Mouse (Mus musculus) ES-E14 (cell line): Measurements from ENCODE around the gene Arhgap44. TPM values are rescaled to one million over a fixed set of nuclear protein-coding genes. Genes with fewer than 3 reads are reported as not detected.
A peak's percentile ranks its signal among the peaks of the same experiment; 100 is the strongest.

Source experiments
- DNase-seq: peaks from one replicate; pipeline ENCODE4 v3.0.0-alpha.2; 2013; ENCODE audit warnings: low read depth, low spot score
- H3K27ac ChIP-seq: 2 replicates; pipeline ENCODE4 v1.5.1; 2012; ENCODE audit warnings: low read depth, mild to moderate bottlenecking, low read length, moderate library complexity, mixed read lengths; ENCODE audit not compliant: poor library complexity, insufficient read depth, severe bottlenecking
- H3K36me3 ChIP-seq: 2 replicates; pipeline ENCODE4 v1.6.1; 2012; ENCODE audit warnings: mild to moderate bottlenecking, low read length, moderate library complexity, mixed read lengths; ENCODE audit not compliant: control insufficient read depth, poor library complexity, insufficient read depth, severe bottlenecking
- H3K4me1 ChIP-seq, 2 experiments: fragments of 150-350 bp in 1 of 2; sonication (generic) in 1 of 2; 2 replicates each; pipeline ENCODE4 v1.6.1; 2012; ENCODE audit warnings: low read length in 2 of 2, mild to moderate bottlenecking in 1 of 2, mixed read lengths in 1 of 2; ENCODE audit not compliant: control insufficient read depth in 2 of 2, insufficient read depth in 2 of 2, poor library complexity in 1 of 2
- H3K4me3 ChIP-seq, 2 experiments: fragments of 150-350 bp in 1 of 2; sonication (generic) in 1 of 2; 2 replicates each; pipeline ENCODE4 v1.5.1; 2012; ENCODE audit warnings: low read length in 2 of 2, low read depth in 1 of 2, mild to moderate bottlenecking in 1 of 2, mixed read lengths in 1 of 2; ENCODE audit not compliant: insufficient read depth in 1 of 2, poor library complexity in 1 of 2, severe bottlenecking in 1 of 2
- H3K9ac ChIP-seq: 2 replicates; pipeline ENCODE4 v1.6.1; 2012; ENCODE audit warnings: low read depth, mild to moderate bottlenecking, low read length, mixed read lengths; ENCODE audit not compliant: poor library complexity, insufficient read depth, severe bottlenecking
- H3K9me3 ChIP-seq: fragments of 150-350 bp; sonication (generic); 2 replicates; pipeline ENCODE4 v1.6.1; 2012; ENCODE audit warnings: low read depth, mild to moderate bottlenecking, low read length; ENCODE audit not compliant: control insufficient read depth, insufficient read depth
- CHD2 ChIP-seq: IDR thresholded peaks from 2 replicates; pipeline ENCODE4 v1.6.1; 2014; ENCODE audit warnings: mild to moderate bottlenecking, low read depth, low read length, inconsistent platforms
- HCFC1 ChIP-seq: IDR thresholded peaks from 2 replicates; pipeline ENCODE4 v1.6.1; 2012; ENCODE audit warnings: low read length, inconsistent platforms, borderline replicate concordance; ENCODE audit not compliant: insufficient read depth
- MAFK ChIP-seq: IDR thresholded peaks from 2 replicates; pipeline ENCODE4 v1.6.1; 2014; ENCODE audit warnings: mild to moderate bottlenecking, low read depth, low read length, inconsistent platforms; ENCODE audit not compliant: insufficient read depth
- ZC3H11A ChIP-seq: IDR thresholded peaks from 2 replicates; pipeline ENCODE4 v1.6.1; 2012; ENCODE audit warnings: low read depth, mild to moderate bottlenecking, inconsistent platforms, low read length, borderline replicate concordance
- ZNF384 ChIP-seq: IDR thresholded peaks from 2 replicates; pipeline ENCODE4 v1.6.1; 2012; ENCODE audit warnings: low read depth, low read length, inconsistent platforms
- in situ Hi-C, 2 experiments: fragments of 600-800 bp; cut with MboI; formaldehyde crosslinking; loops; one replicate each; pipeline ENCODE4 v1.15.1; 2025; ENCODE audit warnings: low sequenced_read_pairs in 2 of 2, inconsistent platforms in 1 of 2; ENCODE audit not compliant: unreplicated experiment in 2 of 2
- total RNA-seq: library from RNA; depleted of rRNA; stranded (reverse); fragments of 300-350 nt; gene quantifications from 2 replicates; pipeline ENCODE4 v1.2.3, GENCODE M21; 2012

Gene Arhgap44
- total RNA-seq, 1 experiment, result 8.8 TPM

- DNase-seq, result no peak
- TF ChIP-seq ZNF384, result no peak
- no peak for TF ChIP-seq ZC3H11A
- no peak for TF ChIP-seq HCFC1
- no peak for TF ChIP-seq CHD2
- no peak for TF ChIP-seq MAFK
- in situ Hi-C loops, result no loop called here
- no peak overlapping the region for H3K9ac ChIP-seq
- H3K9me3 ChIP-seq, result no peaks in the 10 kb centered on the region
- no peaks in the 10 kb centered on the region for H3K36me3 ChIP-seq
- no peak overlapping the region for H3K27ac ChIP-seq
- H3K4me3 ChIP-seq, result no peak overlapping the region
- no peaks in the 10 kb centered on the region for H3K4me1 ChIP-seq
Measured at GRCm38 (mm10) chr11:65089282-65089681, 73.5 kb downstream of the Arhgap44 start.

- Histone ChIP-seq H3K36me3 (no peaks in the 10 kb centered on the region), H3K27ac (no peak overlapping the region), H3K9me3 (no peaks in the 10 kb centered on the region), H3K9ac (no peak overlapping the region), H3K4me3 (no peak overlapping the region), H3K4me1 (no peaks in the 10 kb centered on the region)
- TF ChIP-seq CHD2 (no peak), ZNF384 (no peak), ZC3H11A (peak; percentile 17; the same call in 1 of the 2 replicates), HCFC1 (no peak), MAFK (no peak)
- in situ Hi-C loops, result no loop called here
- peak; percentile 29 for DNase-seq
Measured at GRCm38 (mm10) chr11:65088451-65089222, 74.1 kb downstream of the Arhgap44 start.

- H3K36me3 ChIP-seq, result no peaks in the 10 kb centered on the region
- no peak for DNase-seq
- no peak overlapping the region for H3K4me3 ChIP-seq
- no peaks in the 10 kb centered on the region for H3K9me3 ChIP-seq
- no peaks in the 10 kb centered on the region for H3K4me1 ChIP-seq
- H3K27ac ChIP-seq, result no peak overlapping the region
- no peak for TF ChIP-seq ZC3H11A
- no peak for TF ChIP-seq HCFC1
- TF ChIP-seq CHD2, result no peak
- no peak for TF ChIP-seq ZNF384
- TF ChIP-seq MAFK, result no peak
- no peak overlapping the region for H3K9ac ChIP-seq
- in situ Hi-C loops, result no loop called here
Measured at GRCm38 (mm10) chr11:65080761-65081160, 82.0 kb downstream of the Arhgap44 start.

GRCm38 (mm10) chr11:65080274-65080673 is 82.5 kb downstream of the Arhgap44 start:
- Histone ChIP-seq H3K36me3 (no peaks in the 10 kb centered on the region), H3K9ac (no peak overlapping the region), H3K27ac (no peak overlapping the region), H3K4me1 (no peaks in the 10 kb centered on the region), H3K4me3 (no peak overlapping the region), H3K9me3 (no peaks in the 10 kb centered on the region)
- TF ChIP-seq MAFK (no peak), ZC3H11A (no peak), ZNF384 (no peak), CHD2 (no peak), HCFC1 (no peak)
- in situ Hi-C loops, result no loop called here
- DNase-seq, result no peak
